Mouse (Mus musculus) midbrain, embryonic 16.5 days (tissue): ENCODE data around the gene 1700017B05Rik. TPM values are rescaled to one million over a fixed set of nuclear protein-coding genes. Genes with fewer than 3 reads are reported as not detected.

Experiments
- ATAC-seq: fragments of 200-750 bp; cut with Nextera tagmentation; 2 replicates; pipeline ENCODE4 v1.8.0; 2017; ENCODE audit warnings: moderate TSS enrichment
- H3K27ac ChIP-seq: fragments of 300-500 bp; sonication (generic); 2 replicates; pipeline ENCODE4 v1.5.1; 2014; ENCODE audit warnings: mild to moderate bottlenecking, low read length, mixed read lengths
- H3K27me3 ChIP-seq: fragments of 300-500 bp; sonication (generic); 2 replicates; pipeline ENCODE4 v1.6.1; 2014; ENCODE audit warnings: low read depth, low read length, mixed read lengths; ENCODE audit not compliant: control insufficient read depth, insufficient read depth
- H3K36me3 ChIP-seq: fragments of 300-500 bp; sonication (generic); 2 replicates; pipeline ENCODE4 v1.6.1; 2014; ENCODE audit warnings: mild to moderate bottlenecking, low read length, moderate library complexity, mixed read lengths; ENCODE audit not compliant: control insufficient read depth, insufficient read depth
- H3K4me1 ChIP-seq: fragments of 300-500 bp; sonication (generic); 2 replicates; pipeline ENCODE4 v1.6.1; 2014; ENCODE audit warnings: mild to moderate bottlenecking, low read length, mixed read lengths; ENCODE audit not compliant: control insufficient read depth, insufficient read depth
- H3K4me2 ChIP-seq: fragments of 300-500 bp; sonication (generic); 2 replicates; pipeline ENCODE4 v1.6.1; 2014; ENCODE audit warnings: mild to moderate bottlenecking, low read length, mixed read lengths
- H3K4me3 ChIP-seq: fragments of 300-500 bp; sonication (generic); 2 replicates; pipeline ENCODE4 v1.5.1; 2014; ENCODE audit warnings: low read depth, mild to moderate bottlenecking, low read length, moderate library complexity, mixed read lengths
- H3K9ac ChIP-seq: fragments of 300-500 bp; sonication (generic); 2 replicates; pipeline ENCODE4 v1.6.1; 2014; ENCODE audit warnings: low read depth, low read length, mixed read lengths
- H3K9me3 ChIP-seq: fragments of 300-500 bp; sonication (generic); replicated peaks from 2 replicates; pipeline ENCODE4 v1.6.1; 2014; ENCODE audit warnings: mild to moderate bottlenecking, low read length, mixed read lengths; ENCODE audit not compliant: control insufficient read depth, poor library complexity, severe bottlenecking
- WGBS: fragments of 180-500 bp; shearing (Covaris S2); extraction: QIAGEN DNeasy Blood & Tissue Kit; methylation state at CpG from one replicate; pipeline ENCODE4 v1.1.7; 2014; 5-methylcytosine and 5-hydroxymethylcytosine counted together
- polyA plus RNA-seq: library from polyadenylated mRNA; unstranded; fragments of >200 nt; fragmentation: Nextera tagmentation; extraction: Ambion mirVana; gene quantifications from 2 replicates; pipeline ENCODE4 v1.2.1, GENCODE M21; 2015

The 1700017B05Rik gene
- polyA plus RNA-seq, 1 experiment from 2014 or later = 4.2 TPM

GRCm38 (mm10) chr9:57276311-57276710 is 13.9 kb upstream of the 1700017B05Rik start:
- no peak for ATAC-seq
- no peak overlapping the region for H3K27ac ChIP-seq
- H3K9me3 ChIP-seq = no peaks in the 10 kb centered on the region
- H3K4me2 ChIP-seq = no peak overlapping the region
- no peak overlapping the region for H3K4me3 ChIP-seq
- H3K36me3 ChIP-seq = no peaks in the 10 kb centered on the region
- H3K27me3 ChIP-seq = no peaks in the 10 kb centered on the region
- no peaks in the 10 kb centered on the region for H3K4me1 ChIP-seq
- no peak overlapping the region for H3K9ac ChIP-seq

GRCm38 (mm10) chr9:57273805-57274494 is 11.5 kb upstream of the 1700017B05Rik start:
- no peaks in the 10 kb centered on the region for H3K4me1 ChIP-seq
- no peak overlapping the region for H3K27ac ChIP-seq
- 31% methylated on average over 6 of the region's 6 CpGs for WGBS
- no peaks in the 10 kb centered on the region for H3K27me3 ChIP-seq
- H3K4me2 ChIP-seq = no peak overlapping the region
- no peaks in the 10 kb centered on the region for H3K9me3 ChIP-seq
- no peak overlapping the region for H3K4me3 ChIP-seq
- H3K9ac ChIP-seq = no peak overlapping the region
- no peak for ATAC-seq
- H3K36me3 ChIP-seq = no peaks in the 10 kb centered on the region

- Histone ChIP-seq H3K4me2 (no peak overlapping the region), H3K4me1 (no peaks in the 10 kb centered on the region), H3K36me3 (no peaks in the 10 kb centered on the region), H3K4me3 (no peak overlapping the region), H3K27me3 (no peaks in the 10 kb centered on the region), H3K9me3 (no peaks in the 10 kb centered on the region), H3K27ac (no peak overlapping the region), H3K9ac (no peak overlapping the region)
- WGBS = 64% methylated on average over 8 of the region's 8 CpGs
- no peak for ATAC-seq
These were observed 10.7 kb upstream of the 1700017B05Rik start for GRCm38 (mm10) chr9:57272902-57273804.

GRCm38 (mm10) chr9:57271837-57272562 is 9.6 kb upstream of the 1700017B05Rik start:
- H3K27me3 ChIP-seq = no peaks in the 10 kb centered on the region
- no peak overlapping the region for H3K9ac ChIP-seq
- 44% methylated on average over 9 of the region's 9 CpGs for WGBS
- no peaks in the 10 kb centered on the region for H3K36me3 ChIP-seq
- no peak overlapping the region for H3K27ac ChIP-seq
- peaks cover 6% of the 10 kb centered on the region; the same call in 1 of the 2 replicates for H3K4me1 ChIP-seq
- no peaks in the 10 kb centered on the region for H3K9me3 ChIP-seq
- no peak for ATAC-seq
- H3K4me3 ChIP-seq = no peak overlapping the region
- no peak overlapping the region for H3K4me2 ChIP-seq

GRCm38 (mm10) chr9:57271081-57271480 is 8.7 kb upstream of the 1700017B05Rik start:
- H3K4me1 ChIP-seq = peaks cover 6% of the 10 kb centered on the region; the same call in 1 of the 2 replicates
- H3K9me3 ChIP-seq = no peaks in the 10 kb centered on the region
- H3K36me3 ChIP-seq = no peaks in the 10 kb centered on the region
- H3K4me3 ChIP-seq = no peak overlapping the region
- ATAC-seq = no peak
- H3K4me2 ChIP-seq = no peak overlapping the region
- no peak overlapping the region for H3K27ac ChIP-seq
- H3K9ac ChIP-seq = no peak overlapping the region
- no peaks in the 10 kb centered on the region for H3K27me3 ChIP-seq
- 85% methylated on average over 1 of the region's 1 CpGs for WGBS

- ATAC-seq = no peak
These were observed 8.0 kb upstream of the 1700017B05Rik start for GRCm38 (mm10) chr9:57270399-57270798.

GRCm38 (mm10) chr9:57269384-57269783 is 7.0 kb upstream of the 1700017B05Rik start:
- WGBS = 19% methylated on average over 1 of the region's 1 CpGs
- H3K9me3 ChIP-seq = no peaks in the 10 kb centered on the region
- H3K36me3 ChIP-seq = no peaks in the 10 kb centered on the region
- peaks cover 6% of the 10 kb centered on the region; the same call in 1 of the 2 replicates for H3K4me1 ChIP-seq
- no peak overlapping the region; the same call in 1 of the 2 replicates for H3K27ac ChIP-seq
- H3K27me3 ChIP-seq = no peaks in the 10 kb centered on the region
- H3K4me3 ChIP-seq = no peak overlapping the region
- H3K4me2 ChIP-seq = no peak overlapping the region
- no peak for ATAC-seq
- no peak overlapping the region for H3K9ac ChIP-seq

More at GRCm38 (mm10) chr9:57270399-57270798, 8.0 kb upstream of the 1700017B05Rik start:
- WGBS = 28% methylated on average over 8 of the region's 8 CpGs
- peaks cover 6% of the 10 kb centered on the region; the same call in 1 of the 2 replicates for H3K4me1 ChIP-seq
- H3K4me2 ChIP-seq = no peak overlapping the region
- no peaks in the 10 kb centered on the region for H3K9me3 ChIP-seq
- H3K9ac ChIP-seq = no peak overlapping the region
- H3K4me3 ChIP-seq = no peak overlapping the region
- no peak overlapping the region for H3K27ac ChIP-seq
- no peaks in the 10 kb centered on the region for H3K27me3 ChIP-seq
- H3K36me3 ChIP-seq = no peaks in the 10 kb centered on the region

- Histone ChIP-seq H3K4me1 (peaks cover 6% of the 10 kb centered on the region; the same call in 1 of the 2 replicates), H3K36me3 (no peaks in the 10 kb centered on the region), H3K27me3 (no peaks in the 10 kb centered on the region), H3K27ac (no peak overlapping the region), H3K4me2 (no peak overlapping the region), H3K9ac (no peak overlapping the region), H3K9me3 (no peaks in the 10 kb centered on the region), H3K4me3 (no peak overlapping the region)
- 9% methylated on average over 3 of the region's 3 CpGs for WGBS
- no peak for ATAC-seq
These were observed 6.2 kb upstream of the 1700017B05Rik start for GRCm38 (mm10) chr9:57268575-57268974.
